ENCODE assay signal across 21 mouse cellular contexts in the genomic region with DNA sequence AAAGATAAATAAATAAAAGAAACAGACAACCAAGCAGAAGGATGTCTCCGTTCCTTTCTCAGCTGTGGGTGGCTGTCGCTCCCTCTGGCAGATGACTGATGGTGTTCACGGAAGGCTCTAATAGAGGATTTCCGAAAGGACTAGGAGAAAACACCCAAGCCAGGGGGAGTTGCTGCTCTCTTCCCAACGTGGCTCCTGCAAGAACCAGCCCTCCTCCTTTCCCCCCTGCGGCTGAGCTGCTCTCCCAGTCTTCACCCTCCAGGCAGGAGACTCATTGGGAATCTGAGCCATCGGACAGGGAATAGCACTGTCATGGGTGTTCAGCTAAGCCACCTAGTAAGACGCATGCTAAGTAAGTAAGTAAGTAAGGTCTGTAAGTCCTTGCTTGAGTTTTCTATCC. TPM values are rescaled to one million over a fixed set of nuclear protein-coding genes. Genes with fewer than 3 reads are reported as not detected.
DNase-seq lines count a peak whose midpoint lies in the region; ATAC-seq and TF ChIP-seq lines count a peak whose summit lies in the region.
"Had no signal": no experiment of that assay in that cellular context is flagged by ENCODE, and none has a peak within 500 bp of the region (broad histone marks: within the 10 kb centered on the region; RNA-seq: fewer than 3 reads in every experiment).

No protein-coding gene starts in this region.

- H3K36me3 ChIP-seq in kidney, postnatal 0 days (ENCODE audit: insufficient read depth, low read length), result no peaks in the 10 kb centered on the region
- no peaks in the 10 kb centered on the region for H3K36me3 ChIP-seq in kidney, embryonic 15.5 days
- no peaks in the 10 kb centered on the region for H3K36me3 ChIP-seq in lung, embryonic 14.5 days (ENCODE audit: insufficient read depth)
- H3K36me3 ChIP-seq in midbrain, embryonic 11.5 days (ENCODE audit: control insufficient read depth, insufficient read depth, low read length), result no peaks in the 10 kb centered on the region
- no peaks in the 10 kb centered on the region for H3K36me3 ChIP-seq in midbrain, embryonic 16.5 days (ENCODE audit: control insufficient read depth, insufficient read depth, low read length)
- no peaks in the 10 kb centered on the region for H3K36me3 ChIP-seq in hindbrain, embryonic 13.5 days
- H3K36me3 ChIP-seq: embryonic facial prominence, embryonic 10.5 days; embryonic facial prominence, embryonic 12.5 days; forebrain, embryonic 15.5 days had no signal

- no peaks in the 10 kb centered on the region for H3K4me1 ChIP-seq in kidney, postnatal 0 days (replicated peaks; ENCODE audit: insufficient read depth, low read length)
- peaks cover 10% of the 10 kb centered on the region for H3K4me1 ChIP-seq in kidney, embryonic 15.5 days
- H3K4me1 ChIP-seq in lung, embryonic 14.5 days (ENCODE audit: insufficient read depth), result no peaks in the 10 kb centered on the region
- H3K4me1 ChIP-seq in midbrain, embryonic 11.5 days (ENCODE audit: control insufficient read depth, insufficient read depth, low read length), result peaks cover 3% of the 10 kb centered on the region; the same call in 1 of the 2 replicates
- H3K4me1 ChIP-seq in midbrain, embryonic 16.5 days (ENCODE audit: control insufficient read depth, insufficient read depth, low read length), result peaks cover 4% of the 10 kb centered on the region
- peaks cover 2% of the 10 kb centered on the region for H3K4me1 ChIP-seq in hindbrain, embryonic 13.5 days (replicated peaks)

- no peak overlapping the region for H3K4me2 ChIP-seq in kidney, postnatal 0 days (ENCODE audit: low read length)
- no peak overlapping the region for H3K4me2 ChIP-seq in kidney, embryonic 15.5 days
- no peak overlapping the region for H3K4me2 ChIP-seq in lung, embryonic 14.5 days
- no peak overlapping the region for H3K4me2 ChIP-seq in midbrain, embryonic 11.5 days
- H3K4me2 ChIP-seq in midbrain, embryonic 16.5 days (ENCODE audit: low read length), result no peak overlapping the region
- no peak overlapping the region for H3K4me2 ChIP-seq in hindbrain, embryonic 13.5 days
- H3K4me2 ChIP-seq: embryonic facial prominence, embryonic 12.5 days; forebrain, embryonic 13.5 days; forebrain, embryonic 15.5 days had no signal

- no peak for ATAC-seq in kidney, postnatal 0 days (replicated peaks; ENCODE audit: low FRiP score, low read depth)
- no peak for ATAC-seq in kidney, embryonic 15.5 days (replicated peaks; ENCODE audit: low FRiP score)
- ATAC-seq in lung, embryonic 14.5 days (ENCODE audit: insufficient read depth), result no peak
- no peak for ATAC-seq in midbrain, embryonic 11.5 days (ENCODE audit: low FRiP score)
- ATAC-seq in midbrain, embryonic 16.5 days, result no peak
- no peak for ATAC-seq in hindbrain, embryonic 13.5 days (ENCODE audit: low FRiP score)
- ATAC-seq: forebrain, embryonic 13.5 days; forebrain, embryonic 15.5 days; forebrain, postnatal 0 days had no signal

- H3K27me3 ChIP-seq in kidney, postnatal 0 days (ENCODE audit: insufficient read depth, low read length), result no peaks in the 10 kb centered on the region
- no peaks in the 10 kb centered on the region for H3K27me3 ChIP-seq in kidney, embryonic 15.5 days
- no peaks in the 10 kb centered on the region for H3K27me3 ChIP-seq in lung, embryonic 14.5 days (ENCODE audit: insufficient read depth, low read length)
- no peaks in the 10 kb centered on the region for H3K27me3 ChIP-seq in midbrain, embryonic 11.5 days (ENCODE audit: control insufficient read depth, insufficient read depth, low read length)
- no peaks in the 10 kb centered on the region for H3K27me3 ChIP-seq in midbrain, embryonic 16.5 days (ENCODE audit: control insufficient read depth, insufficient read depth, low read depth, low read length)
- no peaks in the 10 kb centered on the region for H3K27me3 ChIP-seq in hindbrain, embryonic 13.5 days
- H3K27me3 ChIP-seq: embryonic facial prominence, embryonic 12.5 days; forebrain, embryonic 13.5 days; forebrain, embryonic 15.5 days had no signal

- H3K9me3 ChIP-seq in kidney, postnatal 0 days (replicated peaks; ENCODE audit: low read length), result no peaks in the 10 kb centered on the region
- no peaks in the 10 kb centered on the region for H3K9me3 ChIP-seq in kidney, embryonic 15.5 days (replicated peaks)
- no peaks in the 10 kb centered on the region for H3K9me3 ChIP-seq in lung, embryonic 14.5 days (ENCODE audit: low read depth, low read length)
- no peaks in the 10 kb centered on the region for H3K9me3 ChIP-seq in midbrain, embryonic 11.5 days (ENCODE audit: control insufficient read depth, low read length)
- no peaks in the 10 kb centered on the region for H3K9me3 ChIP-seq in midbrain, embryonic 16.5 days (replicated peaks; ENCODE audit: control insufficient read depth, low read length, poor library complexity, severe bottlenecking)
- no peaks in the 10 kb centered on the region for H3K9me3 ChIP-seq in hindbrain, embryonic 13.5 days
- H3K9me3 ChIP-seq: embryonic facial prominence, embryonic 10.5 days; embryonic facial prominence, embryonic 12.5 days; forebrain, embryonic 13.5 days; forebrain, embryonic 15.5 days had no signal

- DNase-seq in kidney, postnatal 0 days (ENCODE audit: low spot score), result no peak
- DNase-seq in lung, embryonic 14.5 days, result no peak
- no peak for DNase-seq in lung, adult 18-20 months
- peak; percentile 67 for DNase-seq in midbrain, embryonic 11.5 days (ENCODE audit: low spot score, missing footprints)
- DNase-seq in ZHBTc4 (ENCODE audit: low read depth, low spot score), result peak; percentile 53
- DNase-seq: adrenal gland, adult 2 months; adrenal gland, postnatal 10 days; adrenal gland, postnatal 25 days; cerebellum, adult 11 months; cerebellum, adult 2 months; cerebellum, adult 9-10 months; cerebellum, postnatal 10 days; cerebellum, postnatal 25 days; forebrain, postnatal 0 days had no signal

- 0 out of 2 replicates have a peak, but pooled peaks have one; percentile 4 for TF ChIP-seq CTCF in kidney, postnatal 0 days (IDR thresholded peaks at IDR 0.05; ENCODE audit: low read depth)
- no peak for TF ChIP-seq CTCF in lung, embryonic 14.5 days (IDR thresholded peaks at IDR 0.05; ENCODE audit: low read depth)

- H3K4me3 ChIP-seq in kidney, postnatal 0 days (replicated peaks; ENCODE audit: low read depth, low read length), result no peak overlapping the region
- H3K4me3 ChIP-seq in kidney, embryonic 15.5 days (replicated peaks), result no peak overlapping the region
- no peak overlapping the region for H3K4me3 ChIP-seq in lung, embryonic 14.5 days (ENCODE audit: low read depth, low read length)
- no peak overlapping the region for H3K4me3 ChIP-seq in midbrain, embryonic 11.5 days (ENCODE audit: low read depth, low read length)
- H3K4me3 ChIP-seq in midbrain, embryonic 16.5 days (ENCODE audit: low read depth, low read length), result no peak overlapping the region
- no peak overlapping the region for H3K4me3 ChIP-seq in hindbrain, embryonic 13.5 days
- H3K4me3 ChIP-seq: embryonic facial prominence, embryonic 10.5 days; embryonic facial prominence, embryonic 12.5 days; forebrain, embryonic 13.5 days; forebrain, embryonic 15.5 days had no signal

- no peak overlapping the region for H3K9ac ChIP-seq in kidney, postnatal 0 days (ENCODE audit: low read depth, low read length)
- H3K9ac ChIP-seq in kidney, embryonic 15.5 days, result no peak overlapping the region
- H3K9ac ChIP-seq in lung, embryonic 14.5 days, result peak overlapping the region; percentile 23; the same call in 1 of the 2 replicates
- H3K9ac ChIP-seq in midbrain, embryonic 11.5 days (ENCODE audit: low read length), result no peak overlapping the region
- no peak overlapping the region for H3K9ac ChIP-seq in midbrain, embryonic 16.5 days (ENCODE audit: low read depth, low read length)
- no peak overlapping the region for H3K9ac ChIP-seq in hindbrain, embryonic 13.5 days
- H3K9ac ChIP-seq: embryonic facial prominence, embryonic 12.5 days; forebrain, embryonic 13.5 days; forebrain, embryonic 15.5 days; forebrain, postnatal 0 days had no signal

- 57% methylated on average over 8 of the region's 8 CpGs for WGBS in kidney, postnatal 0 days
- 60% methylated on average over 8 of the region's 8 CpGs for WGBS in kidney, embryonic 15.5 days
- WGBS in lung, embryonic 14.5 days, result 33% methylated on average over 8 of the region's 8 CpGs
- WGBS in midbrain, embryonic 11.5 days, result 58% methylated on average over 8 of the region's 8 CpGs
- 64% methylated on average over 8 of the region's 8 CpGs for WGBS in midbrain, embryonic 16.5 days
- 59% methylated on average over 8 of the region's 8 CpGs for WGBS in hindbrain, embryonic 13.5 days

- no peak overlapping the region for H3K27ac ChIP-seq in kidney, postnatal 0 days
- H3K27ac ChIP-seq in kidney, embryonic 15.5 days, result no peak overlapping the region
- no peak overlapping the region for H3K27ac ChIP-seq in lung, embryonic 14.5 days (ENCODE audit: low read depth)
- H3K27ac ChIP-seq in midbrain, embryonic 11.5 days (ENCODE audit: low read depth, low read length), result no peak overlapping the region
- H3K27ac ChIP-seq in midbrain, embryonic 16.5 days (ENCODE audit: low read length), result no peak overlapping the region
- H3K27ac ChIP-seq in hindbrain, embryonic 13.5 days, result no peak overlapping the region
- H3K27ac ChIP-seq: embryonic facial prominence, embryonic 10.5 days; embryonic facial prominence, embryonic 12.5 days; forebrain, embryonic 13.5 days; forebrain, embryonic 15.5 days had no signal

RNA-seq across cellular contexts. Expression of a gene that starts 4.1 kb away (rescaled TPM):
- polyA plus RNA-seq in kidney, postnatal 0 days (2015; fragmentation: Nextera tagmentation; extraction: Ambion mirVana), result 37.2 and 43.8 TPM in 2 replicates
- 21.4 and 22.3 TPM in 2 replicates for polyA plus RNA-seq in kidney, embryonic 15.5 days (2015; fragmentation: Nextera tagmentation; extraction: Ambion mirVana)
- 16.4 and 21.1 TPM in 2 replicates for polyA plus RNA-seq in lung, embryonic 14.5 days (2014; fragmentation: Nextera tagmentation; extraction: Ambion mirVana)
- 13.4 and 15.3 TPM in 2 replicates for polyA plus RNA-seq in midbrain, embryonic 11.5 days (2014; fragmentation: Nextera tagmentation; extraction: Ambion mirVana)
- 12.7 TPM in 2 replicates for polyA plus RNA-seq in midbrain, embryonic 16.5 days (2015; fragmentation: Nextera tagmentation; extraction: Ambion mirVana)
- polyA plus RNA-seq in hindbrain, embryonic 13.5 days (2015; fragmentation: Nextera tagmentation; extraction: Ambion mirVana), result 16.1 and 16.4 TPM in 2 replicates

RNA-seq across cellular contexts. Expression of a gene that starts 4.2 kb away (rescaled TPM):
- 17.4 and 19.1 TPM in 2 replicates for polyA plus RNA-seq in kidney, postnatal 0 days (2015; fragmentation: Nextera tagmentation; extraction: Ambion mirVana)
- 21.1 and 21.7 TPM in 2 replicates for polyA plus RNA-seq in kidney, embryonic 15.5 days (2015; fragmentation: Nextera tagmentation; extraction: Ambion mirVana)
- 15.0 and 17.0 TPM in 2 replicates for polyA plus RNA-seq in lung, embryonic 14.5 days (2014; fragmentation: Nextera tagmentation; extraction: Ambion mirVana)
- polyA plus RNA-seq in midbrain, embryonic 11.5 days (2014; fragmentation: Nextera tagmentation; extraction: Ambion mirVana), result 11.2 and 13.4 TPM in 2 replicates
- 43.9 and 49.4 TPM in 2 replicates for polyA plus RNA-seq in midbrain, embryonic 16.5 days (2015; fragmentation: Nextera tagmentation; extraction: Ambion mirVana)
- 37.5 and 40.2 TPM in 2 replicates for polyA plus RNA-seq in hindbrain, embryonic 13.5 days (2015; fragmentation: Nextera tagmentation; extraction: Ambion mirVana)

RNA-seq across cellular contexts. Expression of a gene that starts 28.3 kb away (rescaled TPM):
- polyA plus RNA-seq in kidney, postnatal 0 days (2015; fragmentation: Nextera tagmentation; extraction: Ambion mirVana), result 6.1 and 6.8 TPM in 2 replicates
- polyA plus RNA-seq in kidney, embryonic 15.5 days (2015; fragmentation: Nextera tagmentation; extraction: Ambion mirVana), result 3.3 and 4.0 TPM in 2 replicates
- 2.0 and 2.9 TPM in 2 replicates for polyA plus RNA-seq in lung, embryonic 14.5 days (2014; fragmentation: Nextera tagmentation; extraction: Ambion mirVana)
- polyA plus RNA-seq in midbrain, embryonic 11.5 days (2014; fragmentation: Nextera tagmentation; extraction: Ambion mirVana), result 3.4 and 5.4 TPM in 2 replicates
- polyA plus RNA-seq in midbrain, embryonic 16.5 days (2015; fragmentation: Nextera tagmentation; extraction: Ambion mirVana), result 3.4 and 6.0 TPM in 2 replicates
- polyA plus RNA-seq in hindbrain, embryonic 13.5 days (2015; fragmentation: Nextera tagmentation; extraction: Ambion mirVana), result 3.8 and 5.4 TPM in 2 replicates

Comparison
In these comparisons a context has a peak if more than half of its experiments do, and no peak if none do; other contexts are left out.
1. DNase-seq: peak in midbrain, embryonic 11.5 days (single experiment) and ZHBTc4 (single experiment); none in kidney, postnatal 0 days (single experiment), lung, embryonic 14.5 days (single experiment) and lung, adult 18-20 months (0 of 2).